Mouse (Mus musculus): ENCODE results near the gene Inhbb. TPM values are rescaled to one million over a fixed set of nuclear protein-coding genes. Genes with fewer than 3 reads are reported as not detected.

Inhbb gene
- polyA plus RNA-seq, 1 experiment from 2014 or later, result 0.32 TPM

GRCm38 (mm10) chr1:119415151-119415550, 6.9 kb downstream of the Inhbb start:
- Histone ChIP-seq H3K4me2 (replicated peaks; ENCODE audit: low read depth, low read length) (no peak overlapping the region), H3K9ac (ENCODE audit: low read depth, low read length) (no peak overlapping the region), H3K9me3 (ENCODE audit: control insufficient read depth, low read length) (no peaks in the 10 kb centered on the region), H3K36me3 (ENCODE audit: control insufficient read depth, insufficient read depth, low read length) (no peaks in the 10 kb centered on the region), H3K4me3 (ENCODE audit: low read depth, low read length) (no peak overlapping the region), H3K27me3 (ENCODE audit: control insufficient read depth, insufficient read depth, low read length) (peaks cover 20% of the 10 kb centered on the region), H3K27ac (ENCODE audit: low read depth, low read length) (no peak overlapping the region), H3K4me1 (replicated peaks; ENCODE audit: control insufficient read depth, insufficient read depth, low read length) (peaks cover 2% of the 10 kb centered on the region; the same call in 1 of the 2 replicates)
- no peak for ATAC-seq (ENCODE audit: low FRiP score)
- 91% methylated on average over 8 of the region's 8 CpGs for WGBS
- DNase-seq (ENCODE audit: low spot score), result no peak

GRCm38 (mm10) chr1:119410661-119411060, 11.4 kb downstream of the Inhbb start:
- Histone ChIP-seq H3K4me1 (replicated peaks; ENCODE audit: control insufficient read depth, insufficient read depth, low read length) (no peaks in the 10 kb centered on the region), H3K27ac (ENCODE audit: low read depth, low read length) (no peak overlapping the region), H3K9me3 (ENCODE audit: control insufficient read depth, low read length) (no peaks in the 10 kb centered on the region), H3K36me3 (ENCODE audit: control insufficient read depth, insufficient read depth, low read length) (no peaks in the 10 kb centered on the region), H3K27me3 (ENCODE audit: control insufficient read depth, insufficient read depth, low read length) (no peaks in the 10 kb centered on the region), H3K4me3 (ENCODE audit: low read depth, low read length) (no peak overlapping the region), H3K9ac (ENCODE audit: low read depth, low read length) (no peak overlapping the region), H3K4me2 (replicated peaks; ENCODE audit: low read depth, low read length) (no peak overlapping the region)
- WGBS, result 85% methylated on average over 5 of the region's 5 CpGs
- no peak for ATAC-seq (ENCODE audit: low FRiP score)
- DNase-seq (ENCODE audit: low spot score), result no peak

- DNase-seq (ENCODE audit: low spot score) (no peak), ATAC-seq (ENCODE audit: low FRiP score) (no peak)
- Histone ChIP-seq H3K36me3 (ENCODE audit: control insufficient read depth, insufficient read depth, low read length) (no peaks in the 10 kb centered on the region), H3K4me3 (ENCODE audit: low read depth, low read length) (no peak overlapping the region), H3K27me3 (ENCODE audit: control insufficient read depth, insufficient read depth, low read length) (no peaks in the 10 kb centered on the region), H3K4me2 (replicated peaks; ENCODE audit: low read depth, low read length) (no peak overlapping the region), H3K9ac (ENCODE audit: low read depth, low read length) (no peak overlapping the region), H3K9me3 (ENCODE audit: control insufficient read depth, low read length) (no peaks in the 10 kb centered on the region), H3K27ac (ENCODE audit: low read depth, low read length) (no peak overlapping the region), H3K4me1 (replicated peaks; ENCODE audit: control insufficient read depth, insufficient read depth, low read length) (no peaks in the 10 kb centered on the region)
- WGBS, result 62% methylated on average over 5 of the region's 5 CpGs
Measured at GRCm38 (mm10) chr1:119409599-119410168, 12.4 kb downstream of the Inhbb start.

- no peak overlapping the region for H3K9ac ChIP-seq (ENCODE audit: low read depth, low read length)
- no peaks in the 10 kb centered on the region for H3K4me1 ChIP-seq (replicated peaks; ENCODE audit: control insufficient read depth, insufficient read depth, low read length)
- WGBS, result 77% methylated on average over 7 of the region's 7 CpGs
- no peaks in the 10 kb centered on the region for H3K9me3 ChIP-seq (ENCODE audit: control insufficient read depth, low read length)
- no peak overlapping the region for H3K4me2 ChIP-seq (replicated peaks; ENCODE audit: low read depth, low read length)
- no peak for ATAC-seq (ENCODE audit: low FRiP score)
- H3K36me3 ChIP-seq (ENCODE audit: control insufficient read depth, insufficient read depth, low read length), result no peaks in the 10 kb centered on the region
- no peaks in the 10 kb centered on the region for H3K27me3 ChIP-seq (ENCODE audit: control insufficient read depth, insufficient read depth, low read length)
- DNase-seq (ENCODE audit: low spot score), result no peak
- no peak overlapping the region for H3K27ac ChIP-seq (ENCODE audit: low read depth, low read length)
- H3K4me3 ChIP-seq (ENCODE audit: low read depth, low read length), result no peak overlapping the region
Measured at GRCm38 (mm10) chr1:119409106-119409505, 12.9 kb downstream of the Inhbb start.

GRCm38 (mm10) chr1:119407691-119408315, 14.2 kb downstream of the Inhbb start:
- ATAC-seq (ENCODE audit: low FRiP score), result no peak
- WGBS, result 36% methylated on average over 6 of the region's 6 CpGs

GRCm38 (mm10) chr1:119404798-119405197, 17.2 kb downstream of the Inhbb start:
- Histone ChIP-seq H3K9me3 (ENCODE audit: control insufficient read depth, low read length) (no peaks in the 10 kb centered on the region), H3K27ac (ENCODE audit: low read depth, low read length) (no peak overlapping the region), H3K4me1 (replicated peaks; ENCODE audit: control insufficient read depth, insufficient read depth, low read length) (no peaks in the 10 kb centered on the region), H3K27me3 (ENCODE audit: control insufficient read depth, insufficient read depth, low read length) (no peaks in the 10 kb centered on the region), H3K4me3 (ENCODE audit: low read depth, low read length) (no peak overlapping the region), H3K9ac (ENCODE audit: low read depth, low read length) (no peak overlapping the region), H3K4me2 (replicated peaks; ENCODE audit: low read depth, low read length) (no peak overlapping the region), H3K36me3 (ENCODE audit: control insufficient read depth, insufficient read depth, low read length) (no peaks in the 10 kb centered on the region)
- WGBS, result 59% methylated on average over 3 of the region's 3 CpGs
- no peak for ATAC-seq (ENCODE audit: low FRiP score)
- DNase-seq (ENCODE audit: low spot score), result no peak

More at GRCm38 (mm10) chr1:119407691-119408315, 14.2 kb downstream of the Inhbb start:
- Histone ChIP-seq H3K4me2 (replicated peaks; ENCODE audit: low read depth, low read length) (no peak overlapping the region), H3K27me3 (ENCODE audit: control insufficient read depth, insufficient read depth, low read length) (no peaks in the 10 kb centered on the region), H3K9ac (ENCODE audit: low read depth, low read length) (no peak overlapping the region), H3K4me1 (replicated peaks; ENCODE audit: control insufficient read depth, insufficient read depth, low read length) (no peaks in the 10 kb centered on the region), H3K27ac (ENCODE audit: low read depth, low read length) (no peak overlapping the region), H3K36me3 (ENCODE audit: control insufficient read depth, insufficient read depth, low read length) (no peaks in the 10 kb centered on the region), H3K9me3 (ENCODE audit: control insufficient read depth, low read length) (no peaks in the 10 kb centered on the region), H3K4me3 (ENCODE audit: low read depth, low read length) (no peak overlapping the region)
- DNase-seq (ENCODE audit: low spot score), result no peak

GRCm38 (mm10) chr1:119404341-119404740, 17.7 kb downstream of the Inhbb start:
- 88% methylated on average over 4 of the region's 4 CpGs for whole genome bisulfite sequencing

GRCm38 (mm10) chr1:119401249-119401648, 20.8 kb downstream of the Inhbb start:
- Histone ChIP-seq H3K4me3 (ENCODE audit: low read depth, low read length) (no peak overlapping the region), H3K9me3 (ENCODE audit: control insufficient read depth, low read length) (no peaks in the 10 kb centered on the region), H3K36me3 (ENCODE audit: control insufficient read depth, insufficient read depth, low read length) (no peaks in the 10 kb centered on the region), H3K4me2 (replicated peaks; ENCODE audit: low read depth, low read length) (no peak overlapping the region), H3K4me1 (replicated peaks; ENCODE audit: control insufficient read depth, insufficient read depth, low read length) (no peaks in the 10 kb centered on the region), H3K27me3 (ENCODE audit: control insufficient read depth, insufficient read depth, low read length) (no peaks in the 10 kb centered on the region), H3K9ac (ENCODE audit: low read depth, low read length) (no peak overlapping the region), H3K27ac (ENCODE audit: low read depth, low read length) (no peak overlapping the region)
- DNase-seq (ENCODE audit: low spot score) (no peak), ATAC-seq (ENCODE audit: low FRiP score) (no peak; the same call in 1 of the 2 replicates)
- WGBS, result 70% methylated on average over 4 of the region's 4 CpGs

More at GRCm38 (mm10) chr1:119404341-119404740, 17.7 kb downstream of the Inhbb start:
- H3K4me1 ChIP-seq (replicated peaks; ENCODE audit: control insufficient read depth, insufficient read depth, low read length), result no peaks in the 10 kb centered on the region
- ATAC-seq (ENCODE audit: low FRiP score) (no peak), DNase-seq (ENCODE audit: low spot score) (no peak)
- H3K27me3 ChIP-seq (ENCODE audit: control insufficient read depth, insufficient read depth, low read length), result no peaks in the 10 kb centered on the region
- H3K4me3 ChIP-seq (ENCODE audit: low read depth, low read length), result no peak overlapping the region
- H3K27ac ChIP-seq (ENCODE audit: low read depth, low read length), result no peak overlapping the region
- H3K9ac ChIP-seq (ENCODE audit: low read depth, low read length), result no peak overlapping the region
- no peaks in the 10 kb centered on the region for H3K9me3 ChIP-seq (ENCODE audit: control insufficient read depth, low read length)
- no peaks in the 10 kb centered on the region for H3K36me3 ChIP-seq (ENCODE audit: control insufficient read depth, insufficient read depth, low read length)
- H3K4me2 ChIP-seq (replicated peaks; ENCODE audit: low read depth, low read length), result no peak overlapping the region

GRCm38 (mm10) chr1:119398640-119399039, 23.4 kb downstream of the Inhbb start:
- Histone ChIP-seq H3K4me3 (ENCODE audit: low read depth, low read length) (no peak overlapping the region), H3K36me3 (ENCODE audit: control insufficient read depth, insufficient read depth, low read length) (no peaks in the 10 kb centered on the region), H3K4me1 (replicated peaks; ENCODE audit: control insufficient read depth, insufficient read depth, low read length) (no peaks in the 10 kb centered on the region), H3K9ac (ENCODE audit: low read depth, low read length) (no peak overlapping the region), H3K9me3 (ENCODE audit: control insufficient read depth, low read length) (no peaks in the 10 kb centered on the region), H3K27me3 (ENCODE audit: control insufficient read depth, insufficient read depth, low read length) (no peaks in the 10 kb centered on the region), H3K4me2 (replicated peaks; ENCODE audit: low read depth, low read length) (no peak overlapping the region), H3K27ac (ENCODE audit: low read depth, low read length) (no peak overlapping the region)
- no peak for ATAC-seq (ENCODE audit: low FRiP score)
- no peak for DNase-seq (ENCODE audit: low spot score)
- 74% methylated on average over 2 of the region's 2 CpGs for WGBS
